Mouse (Mus musculus) limb, embryonic 11.5 days (tissue): Measurements from ENCODE around the gene Slc52a3. TPM values are rescaled to one million over a fixed set of nuclear protein-coding genes. Genes with fewer than 3 reads are reported as not detected.

Experiments
- ATAC-seq: fragments of 200-750 bp; cut with Nextera tagmentation; 2 replicates; pipeline ENCODE4 v1.8.0; 2017; ENCODE audit warnings: low read depth; ENCODE audit not compliant: insufficient number of reproducible peaks, low FRiP score, low TSS enrichment
- DNase-seq: peaks from one replicate; pipeline ENCODE4 v3.0.0-alpha.2; 2015; ENCODE audit warnings: low spot score
- H3K27ac ChIP-seq: fragments of 300-500 bp; sonication (generic); replicated peaks from 2 replicates; pipeline ENCODE4 v1.5.1; 2014; ENCODE audit warnings: low read depth, mild to moderate bottlenecking, low read length
- H3K27me3 ChIP-seq: fragments of 300-500 bp; sonication (generic); 2 replicates; pipeline ENCODE4 v1.6.1; 2014; ENCODE audit warnings: mild to moderate bottlenecking, low read length, mixed read lengths; ENCODE audit not compliant: control insufficient read depth, insufficient read depth
- H3K36me3 ChIP-seq: fragments of 300-500 bp; sonication (generic); 2 replicates; pipeline ENCODE4 v1.6.1; 2014; ENCODE audit warnings: mild to moderate bottlenecking, low read length, moderate library complexity, mixed read lengths; ENCODE audit not compliant: control insufficient read depth, insufficient read depth
- H3K4me1 ChIP-seq: fragments of 300-500 bp; sonication (generic); 2 replicates; pipeline ENCODE4 v1.6.1; 2014; ENCODE audit warnings: low read length, mixed read lengths; ENCODE audit not compliant: control insufficient read depth, insufficient read depth
- H3K4me2 ChIP-seq: fragments of 300-500 bp; sonication (generic); 2 replicates; pipeline ENCODE4 v1.6.1; 2014; ENCODE audit warnings: low read depth, mild to moderate bottlenecking, moderate library complexity; ENCODE audit not compliant: severe bottlenecking
- H3K4me3 ChIP-seq: fragments of 300-500 bp; sonication (generic); 2 replicates; pipeline ENCODE4 v1.5.1; 2014; ENCODE audit warnings: low read depth, low read length
- H3K9ac ChIP-seq: fragments of 300-500 bp; sonication (generic); 2 replicates; pipeline ENCODE4 v1.6.1; 2014; ENCODE audit warnings: mild to moderate bottlenecking, low read length
- H3K9me3 ChIP-seq: fragments of 300-500 bp; sonication (generic); 2 replicates; pipeline ENCODE4 v1.6.1; 2016; ENCODE audit warnings: low read length; ENCODE audit not compliant: control insufficient read depth
- WGBS: fragments of 180-500 bp; shearing (Covaris S2); extraction: QIAGEN DNeasy Blood & Tissue Kit; methylation state at CpG from one replicate; pipeline ENCODE4 v1.1.7; 2014; 5-methylcytosine and 5-hydroxymethylcytosine counted together
- microRNA counts: library from miRNA; unstranded; fragments of <30 nt; microRNA quantifications from one replicate; lab custom pipeline; 2016
- microRNA-seq: library from miRNA; unstranded; fragments of <30 nt; microRNA quantifications from one replicate; pipeline ENCODE4, GENCODE M21; 2016
- polyA plus RNA-seq: library from polyadenylated mRNA; unstranded; fragments of >200 nt; fragmentation: Nextera tagmentation; extraction: Ambion mirVana; gene quantifications from 2 replicates; pipeline ENCODE4 v1.2.1, GENCODE M21; 2014

The Slc52a3 gene
- polyA plus RNA-seq, 1 experiment from 2014 or later, result 0.88 TPM

- no peaks in the 10 kb centered on the region for H3K9me3 ChIP-seq
- H3K9ac ChIP-seq, result no peak overlapping the region
- H3K36me3 ChIP-seq, result no peaks in the 10 kb centered on the region
- no peak for DNase-seq
- WGBS, result 4% methylated on average over 7 of the region's 7 CpGs
- ATAC-seq, result no peak
- no peak overlapping the region for H3K4me3 ChIP-seq
- peaks cover 7% of the 10 kb centered on the region; the same call in 1 of the 2 replicates for H3K4me1 ChIP-seq
- H3K27me3 ChIP-seq, result peaks cover 49% of the 10 kb centered on the region
- H3K4me2 ChIP-seq, result no peak overlapping the region
- no peak overlapping the region for H3K27ac ChIP-seq
Observed at GRCm38 (mm10) chr2:152050316-152050715, 54.0 kb downstream of the Slc52a3 start.

GRCm38 (mm10) chr2:152051985-152052384 is 55.7 kb downstream of the Slc52a3 start:
- Histone ChIP-seq H3K9ac (no peak overlapping the region), H3K36me3 (no peaks in the 10 kb centered on the region), H3K4me2 (no peak overlapping the region), H3K27ac (no peak overlapping the region), H3K9me3 (no peaks in the 10 kb centered on the region), H3K27me3 (peaks cover 43% of the 10 kb centered on the region), H3K4me3 (no peak overlapping the region), H3K4me1 (peaks cover 7% of the 10 kb centered on the region; the same call in 1 of the 2 replicates)
- ATAC-seq (no peak), DNase-seq (no peak)
- 77% methylated on average over 3 of the region's 3 CpGs for WGBS

- H3K4me2 ChIP-seq, result no peak overlapping the region
- H3K27me3 ChIP-seq, result peaks cover 9% of the 10 kb centered on the region
- no peaks in the 10 kb centered on the region for H3K36me3 ChIP-seq
- H3K4me1 ChIP-seq, result no peaks in the 10 kb centered on the region
- DNase-seq (no peak), ATAC-seq (no peak)
- no peak overlapping the region for H3K27ac ChIP-seq
- H3K4me3 ChIP-seq, result no peak overlapping the region
- WGBS, result 71% methylated on average over 1 of the region's 1 CpGs
- no peak overlapping the region for H3K9ac ChIP-seq
- H3K9me3 ChIP-seq, result no peaks in the 10 kb centered on the region
Observed at GRCm38 (mm10) chr2:152055406-152055805, 59.1 kb downstream of the Slc52a3 start.

GRCm38 (mm10) chr2:152056368-152057251 is 60.3 kb downstream of the Slc52a3 start:
- Histone ChIP-seq H3K27ac (no peak overlapping the region), H3K4me1 (no peaks in the 10 kb centered on the region), H3K9ac (no peak overlapping the region), H3K4me3 (no peak overlapping the region), H3K27me3 (0 out of 2 replicates have a peak, but pooled peaks cover 3% of the 10 kb centered on the region), H3K36me3 (no peaks in the 10 kb centered on the region), H3K9me3 (no peaks in the 10 kb centered on the region), H3K4me2 (no peak overlapping the region)
- ATAC-seq, result no peak
- no peak for DNase-seq
- WGBS, result 63% methylated on average over 22 of the region's 22 CpGs

DNA sequence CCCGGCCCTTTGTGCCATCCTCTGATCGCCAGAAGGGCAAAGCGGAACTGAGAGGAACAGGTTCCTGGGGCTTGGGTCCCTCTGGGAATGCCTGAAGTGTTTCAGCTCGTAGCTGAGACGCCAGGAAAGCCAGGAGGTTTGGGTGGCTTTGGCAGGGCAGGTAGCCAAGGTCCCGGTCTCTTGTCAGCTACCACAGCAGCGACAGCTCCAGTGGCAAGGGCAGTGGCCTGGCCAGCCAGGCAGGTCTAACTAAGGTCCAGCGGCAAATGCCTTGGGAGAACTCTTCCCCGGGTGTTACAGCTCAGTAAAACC is 60.9 kb downstream of the Slc52a3 start:
- H3K4me3 ChIP-seq, result no peak overlapping the region

More for the DNA sequence above, 60.9 kb downstream of the Slc52a3 start:
- Histone ChIP-seq H3K36me3 (no peaks in the 10 kb centered on the region), H3K9me3 (no peaks in the 10 kb centered on the region), H3K27ac (no peak overlapping the region), H3K9ac (no peak overlapping the region), H3K27me3 (no peaks in the 10 kb centered on the region), H3K4me1 (no peaks in the 10 kb centered on the region), H3K4me2 (no peak overlapping the region)
- DNase-seq (no peak), ATAC-seq (no peak)
- 76% methylated on average over 9 of the region's 9 CpGs for WGBS

MicroRNAs within 50 kb of the gene (microRNA counts, 519-probe panel; counts per million panel counts)
- not detected for microRNA mmu-miR-1953 (lab: Ali Mortazavi, UCI)

Small RNA genes within 50 kb of the gene (microRNA-seq; reads per million reads assigned to microRNA genes)
- gene Mir1953, result not detected

Other genes with a start within 250 kb of the Slc52a3 start
- 5.2 and 5.8 TPM in 2 replicates for gene Rspo4, start 153.6 kb upstream of the Slc52a3 start, polyA plus RNA-seq
- gene Angpt4, start 85.3 kb upstream of the Slc52a3 start, polyA plus RNA-seq, result 0.23 TPM in 1 of 2 replicates, not detected in the other
- 31.7 and 32.9 TPM in 2 replicates for gene Fam110a, start 16.3 kb upstream of the Slc52a3 start, polyA plus RNA-seq
- 0.07 TPM in 1 of 2 replicates, not detected in the other for gene Scrt2, start 85.0 kb downstream of the Slc52a3 start, polyA plus RNA-seq
- 8.2 and 8.9 TPM in 2 replicates for gene Srxn1, start 109.0 kb downstream of the Slc52a3 start, polyA plus RNA-seq
- 20.2 and 25.2 TPM in 2 replicates for gene Tcf15, start 147.1 kb downstream of the Slc52a3 start, polyA plus RNA-seq
- 65.9 and 86.5 TPM in 2 replicates for gene Csnk2a1, start 230.3 kb downstream of the Slc52a3 start, polyA plus RNA-seq